Mouse (Mus musculus): ENCODE measurements around the gene Rapgef4.

DNA sequence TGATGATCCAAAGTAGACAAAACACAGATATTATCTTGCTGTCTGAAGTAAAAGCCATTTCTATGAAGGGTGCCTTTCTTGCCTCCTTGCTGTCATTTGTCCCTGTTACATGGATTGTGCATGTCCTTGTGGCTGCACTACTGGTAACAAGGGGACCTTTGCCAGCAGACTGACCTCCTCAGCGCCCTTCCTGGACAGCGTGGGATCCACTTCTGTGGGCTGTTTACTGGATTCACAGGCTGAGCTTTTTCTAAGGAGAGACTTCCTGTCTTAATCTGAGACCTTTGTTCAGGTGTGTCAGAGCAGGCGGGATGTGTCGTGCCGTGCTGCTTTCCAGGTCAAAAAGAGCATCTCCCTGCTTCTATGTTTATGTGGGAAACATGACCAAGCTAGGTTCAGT lies 132.7 kb downstream of the Rapgef4 start:
- TF ChIP-seq CTCF (IDR thresholded peaks at IDR 0.05; ENCODE audit: low read depth) (no peak), EP300 (optimal IDR thresholded peaks at IDR 0.05) (no peak)

All from stomach, postnatal 0 days (tissue).